Mouse (Mus musculus) lung, adult 2 months (tissue): Measurements from ENCODE around the gene Fgf13.

Experiments used
- CTCF ChIP-seq: fragments of 200-500 bp; IDR thresholded peaks from 2 replicates; pipeline ENCODE4 v1.5.1; 2011; ENCODE audit warnings: mild to moderate bottlenecking, low read length, control low read depth; ENCODE audit not compliant: insufficient read depth
- POLR2A ChIP-seq: fragments of 200-500 bp; IDR thresholded peaks from 2 replicates; pipeline ENCODE4 v1.6.1; 2011; ENCODE audit warnings: low read depth, mild to moderate bottlenecking, control low read depth, low read length, borderline replicate concordance; ENCODE audit errors: extremely low read depth

DNA sequence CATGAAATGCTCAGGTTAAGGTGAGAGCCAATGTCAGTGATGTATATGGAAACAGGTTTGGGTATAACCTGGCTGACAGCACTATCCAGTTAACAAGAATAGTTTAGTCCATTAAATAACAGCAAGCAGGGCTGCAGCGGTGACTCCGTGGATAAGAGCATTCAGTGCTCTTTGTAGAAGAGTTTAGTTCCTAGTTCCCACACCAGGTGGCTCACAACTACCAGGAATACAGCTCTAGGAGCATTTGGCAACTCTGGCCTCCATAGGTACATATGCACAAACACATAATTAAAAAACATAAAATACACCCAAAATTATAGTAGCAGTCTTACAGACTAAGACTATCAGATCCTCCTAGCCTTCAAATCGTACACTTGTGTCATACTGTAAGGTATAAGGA, 390.2 kb downstream of the Fgf13 start:
- TF ChIP-seq CTCF (no peak), POLR2A (no peak)
